In genomic region chr5:120022276-120022675, GRCm38 (mm10) we compare ENCODE assay signal across 17 mouse cellular contexts.
A peak's percentile ranks its signal among the peaks of the same experiment; 100 is the strongest.
DNase-seq lines count a peak whose midpoint lies in the region.
"Had no signal": no experiment of that assay in that cellular context is flagged by ENCODE, and none has a peak within 500 bp of the region (broad histone marks: within the 10 kb centered on the region; RNA-seq: fewer than 3 reads in every experiment).

No protein-coding gene starts in this region.

- intact Hi-C loops in left cerebral cortex, postnatal 36 days (cut with DNase I), result no loop called here

- DNase-seq in layer of hippocampus, adult 9-11 months, result peak; percentile 23
- DNase-seq in layer of hippocampus, adult 8-10 months (ENCODE audit: low spot score in 2 of 2), result no peak
- DNase-seq in left cerebral cortex, postnatal 36 days (ENCODE audit: low spot score in 2 of 2), result peak; percentile 5 to 7
- DNase-seq in left cerebral cortex, adult 11 months (ENCODE audit: low spot score), result no peak
- DNase-seq in right cerebral cortex, adult 2 months (ENCODE audit: low spot score in 2 of 2), result peak; percentile 11 to 17
- DNase-seq in right cerebral cortex, postnatal 10 days (ENCODE audit: low spot score in 2 of 2), result no peak
- peak; percentile 57 for DNase-seq in telencephalon, adult 2 months (ENCODE audit: low read depth, low spot score)
- no peak for DNase-seq in adrenal gland, postnatal 14 days
- DNase-seq: adrenal gland, adult 2 months; adrenal gland, postnatal 10 days; adrenal gland, postnatal 36 days; cerebellum, adult 11 months; cerebellum, adult 18-20 months; cerebellum, adult 8-10 months; cerebellum, adult 9-11 months; cerebellum, postnatal 14 days; forebrain, postnatal 0 days had no signal

Comparison
In these comparisons a context has a peak if more than half of its experiments do, and no peak if none do; other contexts are left out.
1. DNase-seq: peak in layer of hippocampus, adult 9-11 months (single experiment), left cerebral cortex, postnatal 36 days (2 of 2), right cerebral cortex, adult 2 months (2 of 2) and telencephalon, adult 2 months (single experiment); none in layer of hippocampus, adult 8-10 months (0 of 2), left cerebral cortex, adult 11 months (single experiment), right cerebral cortex, postnatal 10 days (0 of 2) and adrenal gland, postnatal 14 days (single experiment).